Mouse (Mus musculus): ENCODE measurements around the gene Prdm11.
A peak's percentile ranks its signal among the peaks of the same experiment; 100 is the strongest.

- no peak for TF ChIP-seq POLR2A (IDR thresholded peaks at IDR 0.05; ENCODE audit: low read depth, low read length)
- peak; percentile 62; the same call in 1 of the 2 replicates for TF ChIP-seq CTCF (IDR thresholded peaks at IDR 0.05; ENCODE audit: extremely low read depth, insufficient read length, insufficient replicate concordance, low read depth, low read length)
Measured at GRCm38 (mm10) chr2:92954404-92955114, 91.4 kb downstream of the Prdm11 start.

Measured in small intestine, adult 2 months (tissue).